In the genomic region with DNA sequence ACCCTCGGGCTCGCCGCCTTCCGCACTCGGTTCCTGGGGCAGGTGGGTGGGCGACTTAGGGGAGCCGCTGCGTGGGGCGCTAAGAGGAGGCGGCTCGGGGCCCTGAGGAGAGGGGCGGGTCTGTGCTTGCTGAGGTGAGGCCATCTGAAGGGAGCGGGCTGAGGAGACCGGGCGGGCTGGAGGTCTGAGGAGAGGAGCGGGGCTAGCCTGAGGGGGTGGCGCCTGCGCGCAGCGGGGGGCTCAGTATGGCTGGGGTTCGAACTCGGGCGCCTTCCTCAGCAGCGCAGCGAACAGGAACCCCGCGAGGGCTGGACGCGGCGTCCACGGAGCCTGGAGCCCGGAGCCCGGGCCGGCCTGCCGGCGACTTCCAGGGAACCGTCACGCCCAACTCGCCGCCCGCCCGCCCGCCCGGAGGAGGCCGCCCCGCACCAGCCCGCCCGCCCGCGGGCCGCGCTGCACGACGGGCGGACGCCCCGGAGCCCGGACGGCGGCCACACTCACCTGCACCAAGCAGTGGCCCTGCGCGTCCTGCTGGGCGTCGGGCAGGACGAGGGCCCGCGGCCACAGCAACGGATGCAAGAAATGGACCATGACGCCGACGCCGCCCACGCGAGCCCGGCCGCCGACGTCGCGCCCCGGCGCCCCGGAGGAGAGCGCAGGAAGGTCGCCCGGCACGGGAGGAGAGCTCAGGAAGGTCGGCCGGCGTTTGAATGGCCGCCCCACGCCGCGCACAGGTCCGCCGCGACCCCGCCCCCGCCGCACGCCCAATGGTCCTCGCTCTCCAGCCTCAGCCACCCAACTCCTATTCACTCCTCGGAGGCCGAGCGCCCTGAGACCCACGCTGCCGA, we compare ENCODE assay signal across 9 mouse cellular contexts. TPM values are rescaled to one million over a fixed set of nuclear protein-coding genes. Genes with fewer than 3 reads are reported as not detected.
DNase-seq lines count a peak whose midpoint lies in the region; ATAC-seq and TF ChIP-seq lines count a peak whose summit lies in the region.
"Had no signal": no experiment of that assay in that cellular context is flagged by ENCODE, and none has a peak within 500 bp of the region (broad histone marks: within the 10 kb centered on the region; RNA-seq: fewer than 3 reads in every experiment).

Zyg11a (minus strand) TSS at position 717 of the 848 bp plus-strand sequence.

- peak within 1 kb of the TSS; percentile 51 for H3K4me3 ChIP-seq in heart, embryonic 11.5 days (ENCODE audit: low read depth, low read length)
- H3K4me3 ChIP-seq in kidney, postnatal 0 days (replicated peaks; ENCODE audit: low read depth, low read length): peak within 1 kb of the TSS; percentile 42
- H3K4me3 ChIP-seq in midbrain, embryonic 12.5 days: peak within 1 kb of the TSS; percentile 40

- H3K27ac ChIP-seq in heart, embryonic 11.5 days (ENCODE audit: low read depth, low read length): no peak within 1 kb of the TSS
- H3K27ac ChIP-seq in kidney, postnatal 0 days: no peak within 1 kb of the TSS
- no peak within 1 kb of the TSS for H3K27ac ChIP-seq in midbrain, embryonic 12.5 days (replicated peaks)

- H3K4me2 ChIP-seq in heart, embryonic 11.5 days: peak within 1 kb of the TSS; percentile 79
- peak within 1 kb of the TSS; percentile 68 for H3K4me2 ChIP-seq in kidney, postnatal 0 days (ENCODE audit: low read length)
- H3K4me2 ChIP-seq in midbrain, embryonic 12.5 days (replicated peaks): peak within 1 kb of the TSS; percentile 57

- ATAC-seq in heart, embryonic 11.5 days (replicated peaks; ENCODE audit: insufficient number of reproducible peaks, low FRiP score, low TSS enrichment): peak; percentile 39; the same call in 1 of the 2 replicates
- ATAC-seq in granulocyte monocyte progenitor cell, adult 5-6 weeks (replicated peaks; ENCODE audit: poor library complexity, severe bottlenecking): peak; percentile 65
- peak; percentile 81 for ATAC-seq in kidney, postnatal 0 days (replicated peaks; ENCODE audit: low FRiP score, low read depth)
- ATAC-seq in midbrain, embryonic 12.5 days (ENCODE audit: low FRiP score, low read depth): no peak

- H3K27me3 ChIP-seq in heart, embryonic 11.5 days (ENCODE audit: control insufficient read depth, insufficient read depth, low read length): peaks cover 29% of the 10 kb centered on the region
- H3K27me3 ChIP-seq in kidney, postnatal 0 days (ENCODE audit: insufficient read depth, low read length): peaks cover 4% of the 10 kb centered on the region; the same call in 1 of the 2 replicates
- H3K27me3 ChIP-seq in midbrain, embryonic 12.5 days: peaks cover 53% of the 10 kb centered on the region

- 0 out of 2 replicates have a peak within 1 kb of the TSS, but pooled peaks have one; percentile 28 for H3K9ac ChIP-seq in heart, embryonic 11.5 days (ENCODE audit: low read depth, low read length)
- peak within 1 kb of the TSS; percentile 46 for H3K9ac ChIP-seq in kidney, postnatal 0 days (ENCODE audit: low read depth, low read length)
- 0 out of 2 replicates have a peak within 1 kb of the TSS, but pooled peaks have one; percentile 12 for H3K9ac ChIP-seq in midbrain, embryonic 12.5 days (replicated peaks)

- TF ChIP-seq CTCF in kidney, postnatal 0 days (IDR thresholded peaks at IDR 0.05; ENCODE audit: low read depth): no peak

- no peak for DNase-seq in heart, adult 18-20 months
- peak; percentile 85 for DNase-seq in ZHBTc4 (ENCODE audit: low read depth, low spot score)
- DNase-seq in kidney, postnatal 0 days (ENCODE audit: low spot score): peak; percentile 21
- DNase-seq in right cerebral cortex, adult 18-20 months: no peak
- DNase-seq in layer of hippocampus, adult 9-10 months (ENCODE audit: low spot score): no peak

- H3K9me3 ChIP-seq in heart, embryonic 11.5 days (replicated peaks; ENCODE audit: control insufficient read depth, low read length): no peaks in the 10 kb centered on the region
- no peaks in the 10 kb centered on the region for H3K9me3 ChIP-seq in kidney, postnatal 0 days (replicated peaks; ENCODE audit: low read length)
- no peaks in the 10 kb centered on the region for H3K9me3 ChIP-seq in midbrain, embryonic 12.5 days

- H3K36me3 ChIP-seq in heart, embryonic 11.5 days (ENCODE audit: control insufficient read depth, insufficient read depth, low read length): no peaks in the 10 kb centered on the region
- no peaks in the 10 kb centered on the region for H3K36me3 ChIP-seq in kidney, postnatal 0 days (ENCODE audit: insufficient read depth, low read length)
- no peaks in the 10 kb centered on the region for H3K36me3 ChIP-seq in midbrain, embryonic 12.5 days

- H3K4me1 ChIP-seq in heart, embryonic 11.5 days (ENCODE audit: control insufficient read depth, insufficient read depth, low read length): peaks cover 4% of the 10 kb centered on the region; the same call in 1 of the 2 replicates
- H3K4me1 ChIP-seq in kidney, postnatal 0 days (replicated peaks; ENCODE audit: insufficient read depth, low read length): no peaks in the 10 kb centered on the region
- peaks cover 12% of the 10 kb centered on the region for H3K4me1 ChIP-seq in midbrain, embryonic 12.5 days

- 2% methylated on average over 68 of the region's 107 CpGs for WGBS in heart, embryonic 11.5 days (ENCODE audit: insufficient replicate concordance)
- WGBS in kidney, postnatal 0 days: under 1% methylated on average over 87 of the region's 107 CpGs
- 2% methylated on average over 62 of the region's 107 CpGs for WGBS in midbrain, embryonic 12.5 days

RNA-seq across cellular contexts. Expression of gene Zyg11a, which starts in this region (rescaled TPM):
- polyA plus RNA-seq in heart, embryonic 11.5 days (2014; fragmentation: Nextera tagmentation; extraction: Ambion mirVana): not detected in 2 replicates
- under 1 TPM in 1 of 2 experiments, not detected in 1; 0.10 TPM for total RNA-seq in heart, adult 18-20 months (2021)
- total RNA-seq in granulocyte monocyte progenitor cell, adult 5-6 weeks (2014; fragmentation: Nextera tagmentation): not detected in 2 replicates
- total RNA-seq in granulocyte monocyte progenitor cell, adult 5-6 weeks (2017): not detected in 2 replicates
- 0.05 TPM in 1 of 2 replicates, not detected in the other for polyA plus RNA-seq in kidney, postnatal 0 days (2015; fragmentation: Nextera tagmentation; extraction: Ambion mirVana)
- polyA plus RNA-seq in midbrain, embryonic 12.5 days (2016; fragmentation: Nextera tagmentation; extraction: Ambion mirVana): 0.08 TPM in 1 of 2 replicates, not detected in the other
- total RNA-seq: MEL had no signal

Comparison
In these comparisons a context has a peak if more than half of its experiments do, and no peak if none do; other contexts are left out.
1. Peak in ATAC-seq, H3K4me3 ChIP-seq, H3K9ac ChIP-seq and H3K4me2 ChIP-seq in heart, embryonic 11.5 days; RNA of the gene not detected or under 1 TPM.
2. Peak in ATAC-seq in granulocyte monocyte progenitor cell, adult 5-6 weeks; RNA of the gene not detected or under 1 TPM.
3. Peak in DNase-seq, ATAC-seq, H3K4me3 ChIP-seq, H3K9ac ChIP-seq and H3K4me2 ChIP-seq in kidney, postnatal 0 days; RNA of the gene not detected or under 1 TPM.